Mouse (Mus musculus) hindbrain, embryonic 14.5 days (tissue): ENCODE results near the gene Klf6. TPM values are rescaled to one million over a fixed set of nuclear protein-coding genes. Genes with fewer than 3 reads are reported as not detected.

Experiments
- ATAC-seq: fragments of 200-750 bp; cut with Nextera tagmentation; 2 replicates; pipeline ENCODE4 v1.8.0; 2017; ENCODE audit warnings: moderate number of reproducible peaks, mild to moderate bottlenecking, moderate TSS enrichment, moderate library complexity; ENCODE audit not compliant: low FRiP score
- DNase-seq: peaks from one replicate; pipeline ENCODE4 v3.0.0-alpha.2; 2015; ENCODE audit warnings: low spot score
- H3K27ac ChIP-seq: fragments of 300-500 bp; sonication (generic); 2 replicates; pipeline ENCODE4 v1.5.1; 2014; ENCODE audit warnings: mild to moderate bottlenecking, moderate library complexity
- H3K27me3 ChIP-seq: fragments of 300-500 bp; sonication (generic); 2 replicates; pipeline ENCODE4 v1.6.1; 2014; ENCODE audit warnings: mild to moderate bottlenecking, low read length, mixed read lengths; ENCODE audit not compliant: control insufficient read depth, insufficient read depth
- H3K36me3 ChIP-seq: fragments of 300-500 bp; sonication (generic); replicated peaks from 2 replicates; pipeline ENCODE4 v1.6.1; 2014; ENCODE audit not compliant: control insufficient read depth, insufficient read depth
- H3K4me1 ChIP-seq: fragments of 300-500 bp; sonication (generic); replicated peaks from 2 replicates; pipeline ENCODE4 v1.6.1; 2014; ENCODE audit warnings: antibody characterized with exemption, low read length, mixed read lengths; ENCODE audit not compliant: control insufficient read depth, insufficient read depth
- H3K4me2 ChIP-seq: fragments of 300-500 bp; sonication (generic); replicated peaks from 2 replicates; pipeline ENCODE4 v1.6.1; 2014; ENCODE audit warnings: mild to moderate bottlenecking, moderate library complexity
- H3K4me3 ChIP-seq: fragments of 300-500 bp; sonication (generic); replicated peaks from 2 replicates; pipeline ENCODE4 v1.5.1; 2014; ENCODE audit warnings: mild to moderate bottlenecking, low read length
- H3K9ac ChIP-seq: fragments of 300-500 bp; sonication (generic); 2 replicates; pipeline ENCODE4 v1.6.1; 2014
- H3K9me3 ChIP-seq: fragments of 300-500 bp; sonication (generic); 2 replicates; pipeline ENCODE4 v1.6.1; 2016; ENCODE audit warnings: low read length; ENCODE audit not compliant: control insufficient read depth
- WGBS: fragments of 180-500 bp; shearing (Covaris S2); extraction: QIAGEN DNeasy Blood & Tissue Kit; methylation state at CpG from one replicate; pipeline ENCODE4 v1.1.7; 2014; 5-methylcytosine and 5-hydroxymethylcytosine counted together
- polyA plus RNA-seq: library from polyadenylated mRNA; unstranded; fragments of >200 nt; fragmentation: Nextera tagmentation; extraction: Ambion mirVana; gene quantifications from 2 replicates; pipeline ENCODE4 v1.2.1, GENCODE M21; 2014

Klf6 gene
- 77.8 and 86.1 TPM in 2 replicates for polyA plus RNA-seq

DNA sequence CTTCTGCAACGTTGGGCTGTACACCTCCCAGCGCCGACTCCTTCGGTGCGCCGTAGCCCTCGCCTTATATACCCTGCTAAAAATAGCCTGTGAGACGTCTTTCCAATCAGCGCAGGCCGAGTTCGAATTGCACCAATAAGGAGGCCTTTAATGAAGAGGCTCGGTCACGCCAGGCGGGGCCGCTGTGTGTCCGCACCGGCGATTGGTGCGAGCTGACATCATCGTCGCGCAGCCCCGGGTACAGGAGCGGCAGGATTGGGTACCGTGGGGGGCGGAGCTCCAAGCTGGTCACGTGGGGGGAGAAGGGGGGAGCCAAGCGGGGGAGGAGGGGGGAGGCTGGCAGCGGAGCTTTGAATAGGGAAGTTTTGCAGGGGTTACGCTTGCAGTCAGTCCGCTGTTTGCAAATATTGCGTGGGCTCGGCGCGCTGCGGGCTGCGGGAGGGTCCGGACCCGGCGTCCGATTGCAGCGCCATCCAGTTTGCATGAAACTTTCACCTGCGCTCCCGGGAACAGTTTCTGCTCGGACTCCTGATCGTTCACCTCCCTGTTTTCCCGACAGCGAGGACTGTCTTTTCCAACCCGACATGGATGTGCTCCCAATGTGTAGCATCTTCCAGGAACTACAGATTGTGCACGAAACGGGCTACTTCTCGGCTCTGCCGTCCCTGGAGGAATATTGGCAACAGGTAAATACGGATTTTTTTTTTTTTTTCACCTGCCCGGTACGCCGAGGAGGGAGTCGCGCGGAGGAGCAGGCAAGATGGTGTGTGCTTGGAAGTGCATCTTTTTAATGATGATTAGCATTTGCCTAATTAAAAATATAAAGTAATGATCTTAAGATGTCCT lies at the start of gene Klf6:
Klf6 (plus strand) TSS at position 326 of the 846 bp plus-strand sequence.
- Histone ChIP-seq H3K4me1 (peaks cover 22% of the 10 kb centered on the region), H3K27ac (peak within 1 kb of the TSS; percentile 99), H3K4me3 (peak within 1 kb of the TSS; percentile 69), H3K27me3 (no peaks in the 10 kb centered on the region), H3K9ac (peak within 1 kb of the TSS; percentile 78), H3K4me2 (peak within 1 kb of the TSS; percentile 76), H3K36me3 (peaks cover 16% of the 10 kb centered on the region), H3K9me3 (no peaks in the 10 kb centered on the region)
- under 1% methylated on average over 60 of the region's 60 CpGs for WGBS
- ATAC-seq (peak; percentile 99), DNase-seq (peak; percentile 100)

DNA sequence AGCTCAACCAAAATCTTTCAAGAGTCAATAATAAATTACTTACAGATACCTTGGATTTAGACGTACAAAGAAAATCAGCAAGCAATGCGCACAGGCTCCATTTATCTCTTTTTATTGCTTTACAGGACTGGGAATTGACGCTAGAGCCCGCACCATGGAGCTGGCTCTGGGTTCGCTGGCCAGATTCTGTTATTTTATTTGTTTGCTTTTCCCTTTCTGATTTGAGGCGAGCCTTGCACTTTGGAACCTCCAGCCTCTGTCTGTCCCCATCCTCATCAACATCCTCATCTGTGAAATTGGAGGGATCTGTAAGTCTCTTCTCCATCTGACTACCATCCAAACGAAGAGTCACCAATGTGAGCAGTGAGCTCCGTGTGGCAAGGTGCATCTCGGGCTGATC lies 47.8 kb upstream of the Klf6 start:
- no peak for DNase-seq
- no peaks in the 10 kb centered on the region for H3K4me1 ChIP-seq
- ATAC-seq: no peak
- H3K9me3 ChIP-seq: no peaks in the 10 kb centered on the region
- H3K27me3 ChIP-seq: no peaks in the 10 kb centered on the region
- H3K27ac ChIP-seq: no peak overlapping the region
- WGBS: 92% methylated on average over 9 of the region's 9 CpGs
- H3K4me3 ChIP-seq: no peak overlapping the region
- no peaks in the 10 kb centered on the region for H3K36me3 ChIP-seq
- no peak overlapping the region for H3K4me2 ChIP-seq
- H3K9ac ChIP-seq: no peak overlapping the region

DNA sequence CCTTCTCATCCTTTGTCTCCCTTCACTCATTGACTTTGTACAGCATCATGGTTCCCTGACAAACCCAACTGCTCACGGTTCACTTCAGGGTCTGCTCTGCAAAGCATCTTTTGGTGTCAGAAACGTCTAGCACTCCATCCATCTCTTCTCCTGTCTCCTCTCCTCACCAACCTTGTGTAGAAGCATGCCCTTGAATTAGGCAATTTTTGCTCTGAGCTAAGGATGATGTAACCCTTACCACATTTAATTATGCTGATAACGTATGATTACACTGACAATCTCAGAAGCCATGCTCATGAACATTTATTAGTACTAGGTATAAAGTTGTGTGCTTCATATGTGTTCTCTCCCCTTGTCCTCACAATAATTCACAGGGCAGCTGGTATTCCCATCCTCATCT lies 44.0 kb upstream of the Klf6 start:
- no peak overlapping the region for H3K27ac ChIP-seq
- no peak overlapping the region for H3K4me3 ChIP-seq
- H3K9ac ChIP-seq: no peak overlapping the region
- DNase-seq: no peak
- no peak overlapping the region for H3K4me2 ChIP-seq
- H3K4me1 ChIP-seq: no peaks in the 10 kb centered on the region
- no peak for ATAC-seq
- H3K27me3 ChIP-seq: no peaks in the 10 kb centered on the region
- WGBS: 90% methylated on average over 3 of the region's 3 CpGs
- no peaks in the 10 kb centered on the region for H3K9me3 ChIP-seq
- no peaks in the 10 kb centered on the region for H3K36me3 ChIP-seq

DNA sequence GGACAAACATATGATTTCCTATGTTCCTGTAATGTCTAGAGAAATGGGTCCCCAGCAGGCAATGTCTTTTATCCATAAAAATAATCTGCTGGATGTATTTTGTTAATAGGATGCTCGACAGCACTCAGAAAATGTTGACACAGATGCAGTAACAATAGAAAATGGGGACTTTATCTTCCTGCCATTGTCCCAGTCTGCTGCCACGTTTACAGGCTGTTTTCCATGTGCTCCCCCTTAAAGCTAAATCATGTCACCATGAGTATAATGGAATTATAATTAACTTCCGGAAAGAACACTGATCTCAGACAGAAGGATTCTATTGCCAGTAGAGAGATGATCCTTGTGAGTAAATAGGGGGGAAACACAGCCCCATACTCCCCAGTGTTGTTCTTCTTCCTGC lies 42.1 kb upstream of the Klf6 start:
- DNase-seq: no peak
- Histone ChIP-seq H3K36me3 (no peaks in the 10 kb centered on the region), H3K4me1 (no peaks in the 10 kb centered on the region), H3K4me3 (no peak overlapping the region), H3K9ac (no peak overlapping the region), H3K27ac (no peak overlapping the region), H3K27me3 (no peaks in the 10 kb centered on the region), H3K9me3 (no peaks in the 10 kb centered on the region), H3K4me2 (no peak overlapping the region)
- WGBS: 37% methylated on average over 3 of the region's 3 CpGs
- no peak for ATAC-seq

DNA sequence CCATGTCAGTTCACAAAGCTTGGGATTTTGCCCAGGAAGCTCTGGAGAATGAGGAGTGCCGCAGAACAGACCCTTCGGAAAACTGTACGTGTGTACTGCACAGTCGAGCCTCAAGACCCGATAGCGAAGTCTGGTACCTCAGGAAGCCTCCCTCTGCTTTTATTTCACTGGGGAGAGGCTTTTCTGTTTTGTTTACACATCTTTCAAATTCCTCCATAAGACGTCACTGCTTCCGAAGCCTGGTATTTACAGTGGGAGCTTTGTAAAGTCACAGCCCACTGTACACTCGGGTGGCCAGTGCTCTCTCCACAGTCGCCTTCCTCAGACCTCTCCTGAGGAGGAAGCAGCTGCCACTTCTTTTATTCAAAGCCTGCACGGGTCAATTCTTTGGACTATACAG lies 38.7 kb upstream of the Klf6 start:
- Histone ChIP-seq H3K9ac (no peak overlapping the region), H3K4me2 (no peak overlapping the region), H3K4me3 (no peak overlapping the region), H3K9me3 (no peaks in the 10 kb centered on the region), H3K4me1 (no peaks in the 10 kb centered on the region), H3K27me3 (no peaks in the 10 kb centered on the region), H3K36me3 (no peaks in the 10 kb centered on the region), H3K27ac (no peak overlapping the region)
- WGBS: 71% methylated on average over 11 of the region's 11 CpGs
- ATAC-seq: no peak
- no peak for DNase-seq

DNA sequence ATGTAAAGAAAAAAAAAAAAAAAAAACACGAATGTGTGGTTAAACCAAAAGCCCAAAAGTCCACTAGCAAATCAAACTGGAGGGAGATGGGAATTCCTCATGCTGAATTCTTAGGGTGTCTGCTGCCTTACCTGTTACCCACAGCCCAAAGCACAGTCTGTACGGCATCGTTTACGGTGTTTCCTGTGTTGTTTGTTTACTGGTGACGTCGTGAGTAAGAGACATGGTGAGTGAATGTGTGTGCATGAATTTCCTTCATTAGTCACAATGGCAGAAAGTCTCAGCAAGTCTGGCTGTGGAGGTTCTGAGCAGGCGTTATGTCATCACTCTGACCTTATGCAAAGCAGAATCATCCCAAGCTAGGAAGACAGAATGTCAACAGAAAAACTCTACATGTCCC lies 38.1 kb upstream of the Klf6 start:
- Histone ChIP-seq H3K27ac (no peak overlapping the region), H3K4me2 (no peak overlapping the region), H3K4me3 (no peak overlapping the region), H3K4me1 (no peaks in the 10 kb centered on the region), H3K9me3 (no peaks in the 10 kb centered on the region), H3K9ac (no peak overlapping the region), H3K27me3 (no peaks in the 10 kb centered on the region), H3K36me3 (no peaks in the 10 kb centered on the region)
- ATAC-seq (no peak), DNase-seq (no peak)
- WGBS: 78% methylated on average over 7 of the region's 7 CpGs

DNA sequence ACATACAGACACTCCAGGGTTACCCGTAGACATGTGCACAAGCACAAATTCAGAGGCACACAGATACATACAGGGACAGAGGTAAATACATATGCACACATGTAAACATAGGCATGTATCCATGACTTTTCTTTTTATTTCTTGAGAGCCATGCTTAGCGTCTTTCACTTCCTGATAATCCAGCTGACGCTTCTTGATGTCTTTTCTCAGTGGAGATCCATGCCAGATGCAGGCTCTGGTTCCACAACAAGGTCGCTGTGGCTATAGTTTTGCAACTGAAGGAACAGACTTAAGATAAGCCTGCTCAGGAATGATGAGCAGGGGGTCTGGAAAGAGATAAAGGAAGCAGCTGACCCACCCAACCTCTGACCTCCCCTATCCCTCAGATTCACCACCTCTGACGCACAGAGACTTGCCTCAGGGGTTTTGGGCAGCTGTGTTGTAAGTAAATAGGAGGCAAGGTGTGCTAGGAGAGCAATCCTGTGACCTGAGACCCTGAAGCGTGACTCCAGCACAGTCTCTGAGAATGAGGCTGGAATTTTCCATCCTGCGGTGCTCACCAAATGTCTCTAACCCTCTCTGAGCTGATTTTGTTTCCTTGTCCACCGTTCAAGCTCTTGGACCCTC lies 37.0 kb upstream of the Klf6 start:
- no peaks in the 10 kb centered on the region for H3K4me1 ChIP-seq
- H3K27ac ChIP-seq: no peak overlapping the region
- no peaks in the 10 kb centered on the region for H3K27me3 ChIP-seq
- H3K9me3 ChIP-seq: no peaks in the 10 kb centered on the region
- ATAC-seq (no peak), DNase-seq (no peak)
- no peak overlapping the region for H3K4me2 ChIP-seq
- H3K4me3 ChIP-seq: no peak overlapping the region
- H3K36me3 ChIP-seq: no peaks in the 10 kb centered on the region
- 80% methylated on average over 8 of the region's 8 CpGs for WGBS
- H3K9ac ChIP-seq: no peak overlapping the region

DNA sequence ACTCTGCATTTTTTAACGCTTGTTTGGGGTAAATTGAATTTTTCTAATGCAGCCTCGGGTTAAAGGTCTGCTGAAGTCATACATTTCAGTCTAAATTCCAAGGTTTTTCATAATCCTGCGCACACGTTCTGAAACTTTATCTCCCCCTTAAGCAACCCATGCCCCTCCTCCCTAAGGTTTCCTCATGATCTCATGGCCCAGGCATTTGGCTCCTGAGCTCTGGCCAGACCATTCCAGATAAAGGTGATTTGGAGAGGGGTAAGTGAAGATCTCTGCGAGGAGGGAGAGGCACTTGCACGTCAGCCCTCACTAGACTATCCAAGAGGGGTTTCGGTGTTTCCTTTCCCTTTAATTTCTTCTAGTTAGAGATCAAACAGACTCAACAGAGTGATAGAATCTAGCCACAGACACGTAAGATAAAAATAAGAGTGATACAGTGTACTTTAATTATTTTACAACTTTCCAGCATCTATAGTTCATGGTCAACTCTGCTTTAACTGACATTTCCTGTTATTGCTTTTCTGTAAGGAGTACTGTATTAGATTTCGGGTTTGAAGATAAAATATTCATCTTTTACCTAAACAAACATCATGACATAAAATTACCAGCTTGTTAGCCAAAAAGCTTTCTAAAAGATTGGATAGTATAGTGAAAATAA lies 35.0 kb upstream of the Klf6 start:
- Histone ChIP-seq H3K4me2 (no peak overlapping the region), H3K27me3 (no peaks in the 10 kb centered on the region), H3K9ac (no peak overlapping the region), H3K27ac (no peak overlapping the region), H3K4me3 (no peak overlapping the region), H3K4me1 (no peaks in the 10 kb centered on the region), H3K9me3 (no peaks in the 10 kb centered on the region), H3K36me3 (no peaks in the 10 kb centered on the region)
- no peak for DNase-seq
- no peak for ATAC-seq
- 83% methylated on average over 9 of the region's 9 CpGs for WGBS

DNA sequence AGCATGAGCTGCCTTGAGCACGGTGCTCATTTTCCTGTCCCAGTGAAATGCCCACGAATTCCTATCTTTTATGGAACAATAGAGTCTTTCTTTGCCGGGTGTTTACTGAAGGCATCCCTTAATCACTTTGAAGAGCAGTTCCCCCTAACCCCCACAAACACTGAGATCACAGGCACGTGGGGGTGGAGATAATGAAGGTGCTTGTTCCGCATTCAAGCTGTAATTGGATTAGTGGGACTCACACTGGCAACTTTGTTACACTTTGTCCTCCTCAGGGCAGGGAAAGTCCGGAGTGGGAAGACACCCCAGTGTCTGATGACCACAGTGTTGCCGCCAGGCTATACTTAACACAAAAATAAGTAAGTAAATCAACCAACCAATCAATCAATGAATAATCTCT lies 29.3 kb upstream of the Klf6 start:
- Histone ChIP-seq H3K4me2 (no peak overlapping the region), H3K4me3 (no peak overlapping the region), H3K27ac (no peak overlapping the region), H3K4me1 (no peaks in the 10 kb centered on the region), H3K27me3 (no peaks in the 10 kb centered on the region), H3K9me3 (no peaks in the 10 kb centered on the region), H3K9ac (no peak overlapping the region), H3K36me3 (no peaks in the 10 kb centered on the region)
- DNase-seq: no peak
- WGBS: 7% methylated on average over 7 of the region's 7 CpGs
- ATAC-seq: no peak
